Mouse (Mus musculus) heart, adult 2 months (tissue): ENCODE data around the gene Kif1a. TPM values are rescaled to one million over a fixed set of nuclear protein-coding genes. Genes with fewer than 3 reads are reported as not detected.
"Not testable (repeated sequence)": the region's sequence is repeated elsewhere in the genome, so short reads cannot be mapped to it uniquely, and the experiment has no call there.

Experiments used
- DNase-seq, 2 experiments: peaks; one replicate each; pipeline ENCODE4 v3.0.0; 2021
- H3K27ac ChIP-seq: fragments of 200-600 bp; 2 replicates; pipeline ENCODE4 v1.8.1; 2022
- H3K27me3 ChIP-seq: fragments of 200-500 bp; 2 replicates; pipeline ENCODE4 v1.6.1; 2012; ENCODE audit warnings: mild to moderate bottlenecking, low read length, inconsistent platforms, mixed read lengths; ENCODE audit not compliant: control insufficient read depth, insufficient read depth
- H3K36me3 ChIP-seq: fragments of 200-500 bp; 2 replicates; pipeline ENCODE4 v1.6.1; 2012; ENCODE audit warnings: low read length, inconsistent platforms; ENCODE audit not compliant: control insufficient read depth, insufficient read depth
- H3K4me1 ChIP-seq: fragments of 200-500 bp; 2 replicates; pipeline ENCODE4 v1.6.1; 2011; ENCODE audit warnings: low read length; ENCODE audit not compliant: control insufficient read depth, insufficient read depth
- H3K4me3 ChIP-seq: fragments of 200-600 bp; 2 replicates; pipeline ENCODE4 v1.8.1; 2022
- H3K79me2 ChIP-seq: fragments of 200-500 bp; replicated peaks from 2 replicates; pipeline ENCODE4 v1.6.1; 2012; ENCODE audit warnings: mild to moderate bottlenecking, inconsistent platforms, low read length, moderate library complexity, mixed read lengths; ENCODE audit not compliant: control insufficient read depth, insufficient read depth
- H3K9ac ChIP-seq: fragments of 200-500 bp; 2 replicates; pipeline ENCODE4 v1.6.1; 2012; ENCODE audit warnings: low read depth, mild to moderate bottlenecking, control low read depth, inconsistent platforms, low read length, mixed read lengths
- CTCF ChIP-seq: fragments of 200-600 bp; IDR thresholded peaks from 2 replicates; pipeline ENCODE4 v1.8.1; 2022; ENCODE audit warnings: antibody characterized with exemption, mild to moderate bottlenecking, moderate library complexity
- EP300 ChIP-seq: fragments of 200-500 bp; IDR thresholded peaks from 2 replicates; pipeline ENCODE4 v1.6.1; 2011; ENCODE audit warnings: low read depth, low read length, control low read depth; ENCODE audit not compliant: insufficient read depth
- POLR2A ChIP-seq: fragments of 200-500 bp; IDR thresholded peaks from 2 replicates; pipeline ENCODE4 v1.6.1; 2011; ENCODE audit warnings: mild to moderate bottlenecking, low read depth, low read length, control low read depth; ENCODE audit not compliant: insufficient read depth
- WGBS: fragments of 180-500 bp; shearing (Covaris S2); methylation state at CpG from one replicate; pipeline ENCODE4 v1.1.7; 2018; 5-methylcytosine and 5-hydroxymethylcytosine counted together
- intact Hi-C: fragments of 180-260 bp; cut with DNase I; formaldehyde crosslinking; loops from one replicate; pipeline ENCODE4 v1.15.1; 2025
- polyA plus RNA-seq: library from polyadenylated mRNA; depleted of rRNA; stranded (reverse); fragments of >200 nt; gene quantifications from 2 replicates; pipeline ENCODE4 v1.2.3, GENCODE M21; 2012; rRNA removed
- total RNA-seq, 2 experiments: library from RNA; stranded (reverse); gene quantifications; 2 replicates each; pipeline ENCODE4 v1.2.3; 2021

The Kif1a gene
- total and polyA plus RNA-seq, 3 experiments, result 1.2 to 2.0 (median 1.4) TPM

DNA sequence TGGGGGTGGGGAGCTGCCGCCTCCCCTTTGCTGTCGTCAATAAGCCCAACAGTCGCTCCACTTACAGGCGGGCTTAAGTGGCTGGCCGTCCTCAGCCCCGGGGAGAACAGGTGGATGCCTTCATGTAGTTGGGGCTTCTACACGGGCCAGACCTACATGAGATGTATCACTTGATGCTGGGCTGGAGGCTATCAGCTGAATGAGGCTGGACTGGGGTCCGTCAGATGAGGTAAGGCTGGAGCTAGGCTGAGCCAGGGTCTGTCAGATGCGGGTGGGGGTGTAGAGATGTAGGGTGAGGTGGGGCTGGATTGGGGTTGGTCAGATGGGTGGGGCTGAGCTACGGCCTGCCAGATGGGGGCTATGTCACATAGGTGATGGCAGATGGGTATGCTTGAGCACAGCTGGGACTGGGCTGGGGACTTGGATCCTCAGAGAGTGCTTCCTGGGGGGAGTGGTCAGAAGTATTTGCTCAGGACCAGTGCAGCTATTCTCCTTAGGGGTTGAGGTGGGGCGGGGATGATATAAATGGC, 122.6 kb downstream of the Kif1a start:
- no peaks in the 10 kb centered on the region for H3K36me3 ChIP-seq
- intact Hi-C loops, result no loop called here
- no peak overlapping the region for H3K9ac ChIP-seq
- no peak overlapping the region for H3K4me3 ChIP-seq
- 41% methylated on average over 11 of the region's 11 CpGs for WGBS
- H3K27ac ChIP-seq, result no peak overlapping the region
- no peaks in the 10 kb centered on the region for H3K79me2 ChIP-seq
- TF ChIP-seq POLR2A (no peak), EP300 (no peak), CTCF (no peak)
- H3K27me3 ChIP-seq, result no peaks in the 10 kb centered on the region
- peak in 1 of 2 experiments; percentile 30 for DNase-seq
- H3K4me1 ChIP-seq, result peaks cover 11% of the 10 kb centered on the region

DNA sequence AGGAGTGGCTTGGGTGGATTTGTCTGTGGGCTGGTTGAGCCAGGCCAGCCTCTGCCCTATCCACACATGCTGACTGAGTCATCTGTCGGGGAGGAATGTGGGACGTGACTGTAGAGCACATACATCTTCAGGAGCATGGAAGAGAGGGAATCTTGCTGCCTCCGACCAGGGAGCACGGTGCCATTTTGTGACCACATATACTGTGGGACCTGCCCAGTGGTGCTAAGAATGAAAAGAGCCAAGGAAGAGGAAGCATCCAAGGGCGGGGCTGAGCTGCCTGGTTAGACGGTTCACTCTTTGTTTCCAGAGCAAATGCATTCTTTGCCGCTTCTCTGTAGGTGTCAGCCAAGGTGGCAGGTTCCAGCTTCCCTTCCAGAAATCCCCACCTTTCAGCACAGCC, 123.1 kb downstream of the Kif1a start:
- Histone ChIP-seq H3K4me1 (peaks cover 11% of the 10 kb centered on the region), H3K79me2 (no peaks in the 10 kb centered on the region), H3K27me3 (no peaks in the 10 kb centered on the region), H3K27ac (no peak overlapping the region), H3K4me3 (no peak overlapping the region), H3K9ac (no peak overlapping the region), H3K36me3 (no peaks in the 10 kb centered on the region)
- intact Hi-C loops, result no loop called here
- WGBS, result 46% methylated on average over 7 of the region's 7 CpGs
- peak; percentile 21 to 30 for DNase-seq
- no peak for TF ChIP-seq EP300
- TF ChIP-seq CTCF, result no peak
- no peak for TF ChIP-seq POLR2A

GRCm38 (mm10) chr1:92976141-92976566, 125.6 kb downstream of the Kif1a start:
- no peak for TF ChIP-seq EP300
- TF ChIP-seq CTCF, result no peak
- TF ChIP-seq POLR2A, result no peak
- no peak overlapping the region for H3K9ac ChIP-seq
- H3K36me3 ChIP-seq, result no peaks in the 10 kb centered on the region
- DNase-seq, result peak; percentile 47 to 48
- WGBS, result 51% methylated on average over 6 of the region's 6 CpGs
- H3K27ac ChIP-seq, result no peak overlapping the region
- H3K4me3 ChIP-seq, result no peak overlapping the region
- H3K79me2 ChIP-seq, result no peaks in the 10 kb centered on the region
- H3K27me3 ChIP-seq, result no peaks in the 10 kb centered on the region
- intact Hi-C loops, result no loop called here
- peaks cover 8% of the 10 kb centered on the region for H3K4me1 ChIP-seq

- H3K9ac ChIP-seq, result no peak overlapping the region
- WGBS, result 50% methylated on average over 1 of the region's 1 CpGs
- intact Hi-C loops, result no loop called here
- peaks cover 2% of the 10 kb centered on the region for H3K4me1 ChIP-seq
- H3K79me2 ChIP-seq, result no peaks in the 10 kb centered on the region
- no peaks in the 10 kb centered on the region for H3K27me3 ChIP-seq
- H3K27ac ChIP-seq, result no peak overlapping the region
- TF ChIP-seq CTCF, result no peak
- no peak for TF ChIP-seq POLR2A
- TF ChIP-seq EP300, result no peak
- H3K4me3 ChIP-seq, result no peak overlapping the region
- H3K36me3 ChIP-seq, result no peaks in the 10 kb centered on the region
- DNase-seq, result peak; percentile 52 to 60
Measured at GRCm38 (mm10) chr1:92972854-92973253, 128.9 kb downstream of the Kif1a start.

GRCm38 (mm10) chr1:92971879-92972795, 129.6 kb downstream of the Kif1a start:
- Histone ChIP-seq H3K9ac (no peak overlapping the region), H3K36me3 (no peaks in the 10 kb centered on the region), H3K27ac (no peak overlapping the region), H3K4me1 (peaks cover 2% of the 10 kb centered on the region), H3K4me3 (no peak overlapping the region), H3K27me3 (no peaks in the 10 kb centered on the region), H3K79me2 (no peaks in the 10 kb centered on the region)
- WGBS, result 52% methylated on average over 7 of the region's 7 CpGs
- DNase-seq, result peak in 1 of 2 experiments; percentile 24
- no peak for TF ChIP-seq CTCF
- no peak for TF ChIP-seq POLR2A
- TF ChIP-seq EP300, result no peak
- intact Hi-C loops, result no loop called here

DNA sequence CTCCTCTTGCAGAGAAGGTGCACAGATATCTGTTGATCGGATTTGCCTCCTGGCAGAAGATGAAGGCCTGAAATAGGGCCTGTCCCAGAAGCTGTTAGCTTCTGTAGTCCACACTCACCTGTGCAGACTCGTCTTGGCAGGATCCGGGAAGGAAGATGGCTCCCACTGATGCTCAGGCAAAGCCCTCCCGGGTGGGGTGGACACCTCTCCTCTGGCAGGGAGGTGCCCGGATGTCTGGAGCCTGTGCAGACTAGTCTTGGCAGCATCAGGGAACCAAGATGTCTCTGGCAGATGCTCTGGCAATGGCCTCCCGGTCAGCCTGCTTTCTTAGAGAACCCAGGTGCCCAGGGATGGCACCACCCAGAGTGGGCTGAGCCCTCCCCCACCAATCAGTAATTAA, 131.0 kb downstream of the Kif1a start:
- H3K27me3 ChIP-seq, H3K9ac ChIP-seq, H3K4me3 ChIP-seq, H3K79me2 ChIP-seq, H3K36me3 ChIP-seq, H3K4me1 ChIP-seq, DNase-seq, H3K27ac ChIP-seq, intact Hi-C loops: not testable (repeated sequence)
- WGBS, result 88% methylated on average over 6 of the region's 6 CpGs

Other genes with a start within 250 kb of the Kif1a start
- gene Ankmy1, start 199.0 kb downstream of the Kif1a start, total RNA-seq, result under 1 TPM in 1 of 2 experiments, not detected in 1; 0.09 TPM
- gene Ankmy1, start 199.0 kb downstream of the Kif1a start, polyA plus RNA-seq, result 0.21 TPM in 1 of 2 replicates, not detected in the other
- gene Dusp28, start 195.0 kb downstream of the Kif1a start, total RNA-seq, result 10 to 100 TPM; 15.1 to 15.5 TPM
- gene Dusp28, start 195.0 kb downstream of the Kif1a start, polyA plus RNA-seq, result 27.9 and 29.2 TPM in 2 replicates
- gene Rnpepl1, start 191.2 kb downstream of the Kif1a start, total RNA-seq, result 10 to 100 TPM; 66.1 to 78.3 TPM
- gene Rnpepl1, start 191.2 kb downstream of the Kif1a start, polyA plus RNA-seq, result 89.8 and 107 TPM in 2 replicates
- 1 to 10 TPM; 5.0 to 5.6 TPM for gene Capn10, start 167.6 kb downstream of the Kif1a start, total RNA-seq
- gene Capn10, start 167.6 kb downstream of the Kif1a start, polyA plus RNA-seq, result 7.7 and 9.1 TPM in 2 replicates
- 1 to 10 TPM in 1 of 2 experiments, under 1 TPM in 1; 0.50 to 1.0 TPM for gene Gpr35, start 151.1 kb downstream of the Kif1a start, total RNA-seq
- gene Gpr35, start 151.1 kb downstream of the Kif1a start, polyA plus RNA-seq, result 1.1 and 1.2 TPM in 2 replicates
- not detected for gene Aqp12, start 95.6 kb downstream of the Kif1a start, total RNA-seq
- gene Aqp12, start 95.6 kb downstream of the Kif1a start, polyA plus RNA-seq, result not detected in 2 replicates
- not detected for gene Agxt, start 33.3 kb upstream of the Kif1a start, total RNA-seq
- 0.23 TPM in 1 of 2 replicates, not detected in the other for gene Agxt, start 33.3 kb upstream of the Kif1a start, polyA plus RNA-seq
- gene 2310007B03Rik, start 59.0 kb upstream of the Kif1a start, total RNA-seq, result not detected
- gene 2310007B03Rik, start 59.0 kb upstream of the Kif1a start, polyA plus RNA-seq, result 0.82 TPM in 1 of 2 replicates, not detected in the other
- under 1 TPM in 1 of 2 experiments, not detected in 1; 0.09 TPM for gene Crocc2, start 66.8 kb upstream of the Kif1a start, total RNA-seq
- gene Crocc2, start 66.8 kb upstream of the Kif1a start, polyA plus RNA-seq, result 0.20 and 0.35 TPM in 2 replicates
- gene Sned1, start 133.9 kb upstream of the Kif1a start, total RNA-seq, result 1 to 10 TPM; 7.2 to 7.6 TPM
- gene Sned1, start 133.9 kb upstream of the Kif1a start, polyA plus RNA-seq, result 8.9 and 14.3 TPM in 2 replicates
- gene Mterf4, start 204.0 kb upstream of the Kif1a start, total RNA-seq, result 10 to 100 TPM; 13.6 to 14.6 TPM
- 8.9 and 12.0 TPM in 2 replicates for gene Mterf4, start 204.0 kb upstream of the Kif1a start, polyA plus RNA-seq
- 10 to 100 TPM; 22.7 to 24.1 TPM for gene Ppp1r7, start 240.9 kb upstream of the Kif1a start, total RNA-seq
- 2.9 and 4.2 TPM in 2 replicates for gene Ppp1r7, start 240.9 kb upstream of the Kif1a start, polyA plus RNA-seq
- gene Pask, start 241.5 kb upstream of the Kif1a start, total RNA-seq, result under 1 TPM; 0.10 to 0.27 TPM
- 0.39 and 1.00 TPM in 2 replicates for gene Pask, start 241.5 kb upstream of the Kif1a start, polyA plus RNA-seq